Mouse (Mus musculus) cerebellum, postnatal 4 days (tissue): ENCODE data around the gene Ankrd6.

ENCODE experiments used
- DNase-seq, 2 experiments: peaks; one replicate each; pipeline ENCODE4 v3.0.0; 2022; ENCODE audit warnings: low spot score in 2 of 2, mixed read lengths in 1 of 2

Ankrd6 gene

DNA sequence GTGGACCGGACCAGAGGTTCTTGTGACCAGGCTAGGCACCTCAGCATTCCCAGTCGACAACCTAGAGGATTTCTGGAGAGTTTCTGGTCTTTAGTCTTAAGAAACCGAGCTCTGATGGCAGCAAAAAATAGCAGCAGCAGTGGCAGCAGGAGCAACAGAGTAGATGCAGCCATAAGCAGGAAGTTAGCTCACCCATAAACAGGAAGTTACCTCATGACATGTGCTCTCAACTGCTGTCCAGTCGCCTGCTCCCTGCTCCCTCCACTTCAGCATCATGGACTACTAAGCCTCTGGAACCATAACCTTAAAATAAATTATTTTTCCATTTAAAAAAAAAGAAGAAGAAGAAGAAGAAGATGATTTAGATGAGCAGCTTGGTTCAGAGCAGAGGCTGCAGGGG is 161.6 kb downstream of the Ankrd6 start:
- no peak for DNase-seq

DNA sequence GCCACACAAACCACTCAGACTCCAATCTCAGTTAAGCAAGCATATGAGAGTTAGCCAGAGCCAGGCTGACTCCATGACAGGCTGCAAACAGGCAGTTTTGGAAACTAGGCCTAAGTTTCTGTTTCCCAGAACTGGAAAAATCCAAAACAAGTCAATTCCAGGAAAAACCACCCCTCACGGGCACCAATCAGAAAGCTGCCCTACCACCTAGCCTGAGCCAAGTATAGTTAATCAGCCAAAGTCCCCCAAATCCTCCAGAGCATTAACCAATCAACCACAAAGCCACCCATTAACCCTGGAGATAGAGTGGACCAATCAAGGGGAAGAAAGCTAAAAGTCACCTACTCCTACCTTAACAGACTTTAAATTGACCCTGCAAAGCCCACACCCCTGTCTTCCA is 163.5 kb downstream of the Ankrd6 start:
- DNase-seq: no peak

DNA sequence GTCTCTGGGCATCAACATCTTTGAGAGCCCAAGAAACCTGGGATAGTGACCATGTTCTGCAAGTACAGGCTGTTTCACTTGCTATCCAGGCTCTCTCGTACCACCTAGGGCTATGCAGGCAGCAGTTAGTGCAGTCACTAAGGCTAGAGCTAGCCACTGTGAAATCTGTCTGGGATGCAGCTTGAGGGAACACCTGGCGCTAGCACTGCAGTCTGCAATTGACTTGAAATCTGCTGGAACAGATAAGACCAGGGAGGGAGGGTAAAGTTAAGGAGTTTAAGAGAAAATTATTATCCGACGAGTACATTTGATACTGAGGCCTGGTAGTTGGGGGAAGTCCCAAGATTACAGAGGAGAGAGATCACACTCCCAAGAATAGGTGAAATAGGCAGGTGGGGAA is 170.6 kb downstream of the Ankrd6 start:
- no peak for DNase-seq

GRCm38 (mm10) chr4:32770284-32770810 is 180.3 kb downstream of the Ankrd6 start:
- no peak for DNase-seq

- DNase-seq: no peak
Measured at GRCm38 (mm10) chr4:32768046-32768445, 182.6 kb downstream of the Ankrd6 start.

- DNase-seq: no peak
Measured at GRCm38 (mm10) chr4:32767471-32767870, 183.2 kb downstream of the Ankrd6 start.

DNA sequence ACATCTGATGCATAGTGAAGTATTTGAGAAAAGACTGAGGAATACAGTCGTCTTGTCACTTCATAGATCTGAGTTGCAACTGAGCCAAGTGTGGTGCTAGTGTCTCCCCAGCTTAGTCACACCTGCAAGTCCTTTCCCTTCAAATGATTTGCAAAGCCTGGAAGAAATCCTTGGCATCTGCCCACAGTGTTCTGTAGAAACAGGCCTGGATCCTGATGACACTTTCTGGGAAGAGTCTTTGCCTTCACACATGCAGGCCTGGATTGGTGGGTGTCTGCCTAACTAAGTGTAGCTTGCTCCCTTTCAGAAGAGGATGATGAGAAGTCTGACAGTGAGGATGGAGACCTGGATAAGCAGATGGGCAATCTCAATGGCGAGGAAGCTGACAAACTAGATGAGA is 193.2 kb downstream of the Ankrd6 start:
- no peak for DNase-seq
